Mouse (Mus musculus) cerebellum, adult 2 months (tissue): ENCODE results near the gene Ssc4d. TPM values are rescaled to one million over a fixed set of nuclear protein-coding genes. Genes with fewer than 3 reads are reported as not detected.

Experiments used
- DNase-seq, 2 experiments: peaks; one replicate each; pipeline ENCODE4 v3.0.0; 2021
- H3K27ac ChIP-seq: fragments of 200-500 bp; 2 replicates; pipeline ENCODE4 v1.5.1; 2012; ENCODE audit warnings: low read length, control low read depth, inconsistent platforms; ENCODE audit not compliant: insufficient read depth
- H3K27me3 ChIP-seq: fragments of 200-500 bp; 2 replicates; pipeline ENCODE4 v1.6.1; 2012; ENCODE audit warnings: inconsistent platforms, mild to moderate bottlenecking, low read length, moderate library complexity; ENCODE audit not compliant: control insufficient read depth, insufficient read depth
- H3K4me1 ChIP-seq: fragments of 200-500 bp; 2 replicates; pipeline ENCODE4 v1.6.1; 2011; ENCODE audit warnings: low read length; ENCODE audit not compliant: control insufficient read depth, insufficient read depth
- H3K4me3 ChIP-seq: fragments of 200-500 bp; replicated peaks from 2 replicates; pipeline ENCODE3; 2011; ENCODE audit warnings: mild to moderate bottlenecking, low read depth, low read length, control low read depth; ENCODE audit not compliant: insufficient read depth
- CTCF ChIP-seq: fragments of 200-500 bp; IDR thresholded peaks from 2 replicates; pipeline ENCODE4 v1.5.1; 2011; ENCODE audit warnings: low read depth, mild to moderate bottlenecking, control low read depth, low read length, moderate library complexity, borderline replicate concordance; ENCODE audit not compliant: insufficient read depth
- POLR2A ChIP-seq: fragments of 200-500 bp; IDR thresholded peaks from 2 replicates; pipeline ENCODE4 v1.6.1; 2011; ENCODE audit warnings: low read length, control low read depth, borderline replicate concordance; ENCODE audit not compliant: insufficient read depth
- WGBS: fragments of 180-500 bp; shearing (Covaris S2); methylation state at CpG from one replicate; pipeline ENCODE4 v1.1.7; 2018; 5-methylcytosine and 5-hydroxymethylcytosine counted together
- polyA plus RNA-seq: library from polyadenylated mRNA; depleted of rRNA; stranded (reverse); fragments of >200 nt; gene quantifications from 2 replicates; pipeline ENCODE4 v1.2.3, GENCODE M21; 2012

Ssc4d gene
- polyA plus RNA-seq, 1 experiment: 3.3 TPM

- TF ChIP-seq CTCF (no peak), POLR2A (no peak)
- no peak overlapping the region for H3K27ac ChIP-seq
- DNase-seq: no peak
- H3K4me1 ChIP-seq: peaks cover 3% of the 10 kb centered on the region; the same call in 1 of the 2 replicates
- no peak overlapping the region for H3K4me3 ChIP-seq
- 82% methylated on average over 5 of the region's 5 CpGs for WGBS
- H3K27me3 ChIP-seq: no peaks in the 10 kb centered on the region
Observed at GRCm38 (mm10) chr5:135946621-135947020, 27.7 kb downstream of the Ssc4d start.

- H3K4me3 ChIP-seq: no peak overlapping the region
- 15% methylated on average over 10 of the region's 10 CpGs for WGBS
- no peak overlapping the region for H3K27ac ChIP-seq
- DNase-seq: no peak
- peaks cover 3% of the 10 kb centered on the region; the same call in 1 of the 2 replicates for H3K4me1 ChIP-seq
- no peaks in the 10 kb centered on the region for H3K27me3 ChIP-seq
- TF ChIP-seq POLR2A (no peak), CTCF (no peak)
Observed at GRCm38 (mm10) chr5:135945916-135946408, 28.4 kb downstream of the Ssc4d start.

GRCm38 (mm10) chr5:135942710-135943109 is 31.6 kb downstream of the Ssc4d start:
- WGBS: 57% methylated on average over 6 of the region's 6 CpGs
- no peaks in the 10 kb centered on the region for H3K27me3 ChIP-seq
- TF ChIP-seq CTCF: no peak
- no peak for TF ChIP-seq POLR2A
- no peak overlapping the region for H3K4me3 ChIP-seq
- H3K4me1 ChIP-seq: peaks cover 6% of the 10 kb centered on the region; the same call in 1 of the 2 replicates
- H3K27ac ChIP-seq: no peak overlapping the region
- no peak for DNase-seq

GRCm38 (mm10) chr5:135940587-135940986 is 33.7 kb downstream of the Ssc4d start:
- no peaks in the 10 kb centered on the region for H3K27me3 ChIP-seq
- DNase-seq: no peak
- H3K27ac ChIP-seq: no peak overlapping the region
- no peak overlapping the region for H3K4me3 ChIP-seq
- WGBS: 46% methylated on average over 5 of the region's 5 CpGs
- H3K4me1 ChIP-seq: peaks cover 3% of the 10 kb centered on the region; the same call in 1 of the 2 replicates
- TF ChIP-seq CTCF: no peak
- no peak for TF ChIP-seq POLR2A

- H3K4me3 ChIP-seq: no peak overlapping the region
- no peak overlapping the region for H3K27ac ChIP-seq
- H3K27me3 ChIP-seq: no peaks in the 10 kb centered on the region
- TF ChIP-seq CTCF: no peak
- DNase-seq: no peak
- 87% methylated on average over 6 of the region's 6 CpGs for WGBS
- peaks cover 6% of the 10 kb centered on the region for H3K4me1 ChIP-seq
Observed at GRCm38 (mm10) chr5:135935641-135936190, 38.6 kb downstream of the Ssc4d start.

GRCm38 (mm10) chr5:135935176-135935523 is 39.2 kb downstream of the Ssc4d start:
- TF ChIP-seq CTCF (no peak), POLR2A (no peak)
- Histone ChIP-seq H3K4me1 (peaks cover 4% of the 10 kb centered on the region; the same call in 1 of the 2 replicates), H3K4me3 (peak overlapping the region; percentile 93), H3K27ac (peak overlapping the region; percentile 42), H3K27me3 (no peaks in the 10 kb centered on the region)
- 33% methylated on average over 7 of the region's 7 CpGs for WGBS
- no peak for DNase-seq

GRCm38 (mm10) chr5:135934481-135935175 is 39.7 kb downstream of the Ssc4d start, which contains the start of gene Ywhag:
Gene Ywhag, minus strand, starts transcription at chr5:135934616.
- Histone ChIP-seq H3K4me3 (peak within 1 kb of the TSS; percentile 93), H3K27me3 (no peaks in the 10 kb centered on the region), H3K27ac (peak within 1 kb of the TSS; percentile 89), H3K4me1 (peaks cover 6% of the 10 kb centered on the region)
- under 1% methylated on average over 48 of the region's 48 CpGs for WGBS
- peak; percentile 98 for DNase-seq
- peak; percentile 98 for TF ChIP-seq POLR2A
- peak; percentile 48; the same call in 1 of the 2 replicates for TF ChIP-seq CTCF
